Mouse (Mus musculus) lung, postnatal 0 days (tissue): ENCODE data around the gene Crocc2. TPM values are rescaled to one million over a fixed set of nuclear protein-coding genes. Genes with fewer than 3 reads are reported as not detected.

Experiments
- ATAC-seq: fragments of 200-750 bp; cut with Nextera tagmentation; 2 replicates; pipeline ENCODE4 v1.8.0; 2017; ENCODE audit warnings: moderate library complexity
- DNase-seq: peaks from one replicate; pipeline ENCODE4 v3.0.0-alpha.2; 2016; ENCODE audit warnings: low spot score
- H3K27ac ChIP-seq: fragments of 300-500 bp; sonication (generic); 2 replicates; pipeline ENCODE4 v1.5.1; 2014; ENCODE audit warnings: antibody characterized with exemption, mild to moderate bottlenecking, low read length, mixed read lengths
- H3K27me3 ChIP-seq: fragments of 300-500 bp; sonication (generic); replicated peaks from 2 replicates; pipeline ENCODE4 v1.6.1; 2014; ENCODE audit warnings: low read length, mixed read lengths; ENCODE audit not compliant: insufficient read depth
- H3K36me3 ChIP-seq: fragments of 300-500 bp; sonication (generic); 2 replicates; pipeline ENCODE4 v1.6.1; 2014; ENCODE audit warnings: low read length, mixed read lengths; ENCODE audit not compliant: insufficient read depth
- H3K4me1 ChIP-seq: fragments of 300-500 bp; sonication (generic); 2 replicates; pipeline ENCODE4 v1.6.1; 2014; ENCODE audit warnings: antibody characterized with exemption, low read depth, low read length, mixed read lengths; ENCODE audit not compliant: insufficient read depth
- H3K4me2 ChIP-seq: fragments of 300-500 bp; sonication (generic); replicated peaks from 2 replicates; pipeline ENCODE4 v1.6.1; 2014; ENCODE audit warnings: low read depth, mild to moderate bottlenecking, low read length, moderate library complexity, mixed read lengths
- H3K4me3 ChIP-seq: fragments of 300-500 bp; sonication (generic); 2 replicates; pipeline ENCODE4 v1.5.1; 2014; ENCODE audit warnings: low read depth, low read length
- H3K9ac ChIP-seq: fragments of 300-500 bp; sonication (generic); replicated peaks from 2 replicates; pipeline ENCODE4 v1.6.1; 2014; ENCODE audit warnings: low read depth, mild to moderate bottlenecking
- H3K9me3 ChIP-seq: fragments of 300-500 bp; sonication (generic); 2 replicates; pipeline ENCODE4 v1.6.1; 2016; ENCODE audit warnings: low read length, mixed read lengths
- CTCF ChIP-seq: IDR thresholded peaks from 2 replicates; pipeline ENCODE4 v1.5.1; 2016; ENCODE audit warnings: antibody characterized with exemption, mild to moderate bottlenecking
- EP300 ChIP-seq: IDR thresholded peaks from 2 replicates; pipeline ENCODE4 v1.6.1; 2016; ENCODE audit warnings: antibody characterized with exemption, mild to moderate bottlenecking, control low read depth
- WGBS: fragments of 180-500 bp; shearing (Covaris S2); extraction: QIAGEN DNeasy Blood & Tissue Kit; methylation state at CpG from one replicate; pipeline ENCODE4 v1.1.7; 2014; 5-methylcytosine and 5-hydroxymethylcytosine counted together
- polyA plus RNA-seq: library from polyadenylated mRNA; unstranded; fragments of >200 nt; fragmentation: Nextera tagmentation; extraction: Ambion mirVana; gene quantifications from 2 replicates; pipeline ENCODE4 v1.2.1, GENCODE M21; 2015

Crocc2 gene
- polyA plus RNA-seq, 1 experiment from 2014 or later = 1.3 TPM

- WGBS = 48% methylated on average over 8 of the region's 8 CpGs
- Histone ChIP-seq H3K36me3 (no peaks in the 10 kb centered on the region), H3K9ac (peak within 1 kb of the TSS; percentile 38), H3K27ac (peak within 1 kb of the TSS; percentile 93), H3K27me3 (no peaks in the 10 kb centered on the region), H3K4me2 (peak within 1 kb of the TSS; percentile 46), H3K9me3 (no peaks in the 10 kb centered on the region), H3K4me1 (0 out of 2 replicates have a peak, but pooled peaks cover 3% of the 10 kb centered on the region), H3K4me3 (peak within 1 kb of the TSS; percentile 39)
- peak; percentile 29 for TF ChIP-seq EP300
- TF ChIP-seq CTCF = no peak
- peak; percentile 44 for ATAC-seq
- DNase-seq = peak; percentile 65
Observed at GRCm38 (mm10) chr1:93160501-93161133, 7.9 kb upstream of the Crocc2 start, which contains the start of gene 2310007B03Rik. 2310007B03Rik (minus strand) TSS chr1:93160948.

DNA sequence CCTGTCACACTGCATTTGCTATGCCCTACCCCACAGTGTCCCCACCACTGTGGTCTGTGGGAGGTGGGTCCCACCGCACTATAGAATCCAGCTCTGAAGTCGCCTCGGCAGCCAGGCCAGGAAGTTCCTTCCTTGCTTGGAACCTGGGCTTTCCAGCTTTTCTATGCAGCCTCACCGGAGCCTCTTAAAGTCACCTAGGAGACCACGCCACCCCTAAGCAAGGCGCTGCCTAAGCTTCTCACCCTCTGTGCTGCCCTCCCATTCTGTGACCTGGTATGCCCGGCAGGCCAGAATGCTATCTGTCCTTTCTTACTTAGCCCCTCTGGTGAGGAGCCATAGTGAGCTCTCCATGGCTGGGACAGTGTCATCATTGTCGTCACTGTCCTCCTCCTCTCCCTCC, 7.2 kb upstream of the Crocc2 start:
- peak overlapping the region; percentile 93 for H3K27ac ChIP-seq
- no peak overlapping the region for H3K9ac ChIP-seq
- H3K4me3 ChIP-seq = no peak overlapping the region
- WGBS = 44% methylated on average over 8 of the region's 8 CpGs
- DNase-seq (peak; percentile 78), ATAC-seq (peak; percentile 44)
- no peaks in the 10 kb centered on the region for H3K9me3 ChIP-seq
- H3K4me1 ChIP-seq = 0 out of 2 replicates have a peak, but pooled peaks cover 3% of the 10 kb centered on the region
- no peak for TF ChIP-seq CTCF
- TF ChIP-seq EP300 = no peak
- H3K4me2 ChIP-seq = 0 out of 2 replicates have a peak overlapping the region, but pooled peaks have one; percentile 46
- H3K36me3 ChIP-seq = no peaks in the 10 kb centered on the region
- H3K27me3 ChIP-seq = no peaks in the 10 kb centered on the region

- DNase-seq (peak; percentile 86), ATAC-seq (peak; percentile 64)
- H3K9me3 ChIP-seq = no peaks in the 10 kb centered on the region
- no peak overlapping the region for H3K4me3 ChIP-seq
- TF ChIP-seq EP300 = peak; percentile 92
- no peak for TF ChIP-seq CTCF
- no peaks in the 10 kb centered on the region for H3K36me3 ChIP-seq
- H3K4me1 ChIP-seq = 0 out of 2 replicates have a peak, but pooled peaks cover 3% of the 10 kb centered on the region
- H3K27me3 ChIP-seq = no peaks in the 10 kb centered on the region
- peak overlapping the region; percentile 93 for H3K27ac ChIP-seq
- no peak overlapping the region for H3K9ac ChIP-seq
- 38% methylated on average over 10 of the region's 10 CpGs for WGBS
- H3K4me2 ChIP-seq = 0 out of 2 replicates have a peak overlapping the region, but pooled peaks have one; percentile 46
Observed at GRCm38 (mm10) chr1:93161921-93162320, 6.6 kb upstream of the Crocc2 start.

DNA sequence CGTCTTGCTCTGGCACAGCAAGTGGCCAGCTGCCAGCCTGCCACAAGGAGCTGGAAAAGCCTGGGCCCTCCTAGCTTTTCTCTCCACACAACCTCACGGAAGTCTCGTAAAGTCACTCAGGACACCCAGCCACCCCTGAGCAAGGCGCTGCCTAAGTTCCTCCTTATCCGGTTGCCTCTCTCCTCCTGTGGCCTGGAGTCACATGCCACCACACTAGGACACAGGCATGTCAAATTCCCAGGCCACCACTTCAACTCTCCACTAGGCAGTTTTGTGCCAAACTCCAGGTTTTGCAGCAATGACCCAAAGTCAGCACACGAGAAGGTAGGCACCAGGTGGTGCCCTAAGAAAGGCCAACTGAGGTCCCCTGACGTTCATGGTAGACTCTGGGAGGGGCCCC, 5.9 kb upstream of the Crocc2 start:
- H3K9ac ChIP-seq = no peak overlapping the region
- no peaks in the 10 kb centered on the region for H3K9me3 ChIP-seq
- ATAC-seq (peak; percentile 29), DNase-seq (peak; percentile 72)
- H3K27ac ChIP-seq = peak overlapping the region; percentile 93
- WGBS = 50% methylated on average over 7 of the region's 7 CpGs
- no peak overlapping the region for H3K4me2 ChIP-seq
- no peaks in the 10 kb centered on the region for H3K27me3 ChIP-seq
- no peak; the same call in 1 of the 2 replicates for TF ChIP-seq CTCF
- no peak for TF ChIP-seq EP300
- no peaks in the 10 kb centered on the region for H3K36me3 ChIP-seq
- 0 out of 2 replicates have a peak, but pooled peaks cover 3% of the 10 kb centered on the region for H3K4me1 ChIP-seq
- H3K4me3 ChIP-seq = no peak overlapping the region

GRCm38 (mm10) chr1:93165447-93165846, 3.1 kb upstream of the Crocc2 start:
- 0 out of 2 replicates have a peak, but pooled peaks cover 3% of the 10 kb centered on the region for H3K4me1 ChIP-seq
- H3K4me2 ChIP-seq = no peak overlapping the region
- ATAC-seq (no peak), DNase-seq (no peak)
- no peak overlapping the region for H3K9ac ChIP-seq
- H3K9me3 ChIP-seq = no peaks in the 10 kb centered on the region
- no peak; the same call in 1 of the 2 replicates for TF ChIP-seq EP300
- TF ChIP-seq CTCF = no peak
- 66% methylated on average over 9 of the region's 9 CpGs for WGBS
- H3K36me3 ChIP-seq = no peaks in the 10 kb centered on the region
- H3K27me3 ChIP-seq = no peaks in the 10 kb centered on the region
- no peak overlapping the region; the same call in 1 of the 2 replicates for H3K27ac ChIP-seq
- no peak overlapping the region for H3K4me3 ChIP-seq

DNA sequence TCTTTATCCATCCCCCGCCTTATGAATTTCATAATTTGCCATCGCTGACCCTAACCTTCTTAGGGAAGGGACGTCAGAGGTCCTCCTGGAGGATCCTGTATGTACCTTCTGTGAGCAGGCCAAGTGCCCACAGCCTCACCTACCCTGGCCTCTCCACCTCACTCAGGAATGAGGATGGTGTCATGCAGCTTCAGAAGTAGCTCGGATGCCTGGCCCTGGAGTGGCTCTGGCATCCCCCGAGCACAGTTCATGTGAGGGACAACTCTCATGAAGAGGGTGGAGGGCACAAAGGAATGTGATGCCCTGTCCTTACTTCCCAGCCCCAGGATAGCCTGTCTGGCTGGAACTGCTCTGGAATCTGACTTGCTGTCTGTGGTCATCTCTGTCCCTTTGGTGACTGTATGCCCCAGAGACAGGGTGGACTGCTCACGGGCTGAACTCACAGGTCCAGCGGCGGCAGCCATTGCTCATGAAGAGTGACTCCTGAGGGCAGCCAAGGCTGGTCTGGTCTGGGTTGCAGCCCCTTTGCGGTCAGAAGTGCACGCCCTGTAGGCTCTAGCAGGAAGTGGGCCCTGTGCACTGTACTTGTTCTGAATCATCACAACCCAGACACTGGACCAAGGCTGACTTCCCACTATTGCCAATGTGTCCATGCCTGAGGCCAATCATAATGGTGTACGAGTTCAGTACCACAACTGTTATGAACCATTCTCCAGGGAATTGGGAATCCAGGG, 2.0 kb upstream of the Crocc2 start:
- no peak overlapping the region for H3K4me2 ChIP-seq
- H3K4me1 ChIP-seq = no peaks in the 10 kb centered on the region
- no peak overlapping the region for H3K9ac ChIP-seq
- TF ChIP-seq CTCF (no peak), EP300 (peak; percentile 95)
- H3K9me3 ChIP-seq = no peaks in the 10 kb centered on the region
- no peaks in the 10 kb centered on the region for H3K27me3 ChIP-seq
- peak; percentile 77 for ATAC-seq
- peak overlapping the region; percentile 82 for H3K27ac ChIP-seq
- DNase-seq = peak; percentile 67
- no peaks in the 10 kb centered on the region for H3K36me3 ChIP-seq
- H3K4me3 ChIP-seq = no peak overlapping the region
- WGBS = 62% methylated on average over 11 of the region's 11 CpGs
